Mouse (Mus musculus): ENCODE measurements around the gene Trappc5.

The Trappc5 gene

DNA sequence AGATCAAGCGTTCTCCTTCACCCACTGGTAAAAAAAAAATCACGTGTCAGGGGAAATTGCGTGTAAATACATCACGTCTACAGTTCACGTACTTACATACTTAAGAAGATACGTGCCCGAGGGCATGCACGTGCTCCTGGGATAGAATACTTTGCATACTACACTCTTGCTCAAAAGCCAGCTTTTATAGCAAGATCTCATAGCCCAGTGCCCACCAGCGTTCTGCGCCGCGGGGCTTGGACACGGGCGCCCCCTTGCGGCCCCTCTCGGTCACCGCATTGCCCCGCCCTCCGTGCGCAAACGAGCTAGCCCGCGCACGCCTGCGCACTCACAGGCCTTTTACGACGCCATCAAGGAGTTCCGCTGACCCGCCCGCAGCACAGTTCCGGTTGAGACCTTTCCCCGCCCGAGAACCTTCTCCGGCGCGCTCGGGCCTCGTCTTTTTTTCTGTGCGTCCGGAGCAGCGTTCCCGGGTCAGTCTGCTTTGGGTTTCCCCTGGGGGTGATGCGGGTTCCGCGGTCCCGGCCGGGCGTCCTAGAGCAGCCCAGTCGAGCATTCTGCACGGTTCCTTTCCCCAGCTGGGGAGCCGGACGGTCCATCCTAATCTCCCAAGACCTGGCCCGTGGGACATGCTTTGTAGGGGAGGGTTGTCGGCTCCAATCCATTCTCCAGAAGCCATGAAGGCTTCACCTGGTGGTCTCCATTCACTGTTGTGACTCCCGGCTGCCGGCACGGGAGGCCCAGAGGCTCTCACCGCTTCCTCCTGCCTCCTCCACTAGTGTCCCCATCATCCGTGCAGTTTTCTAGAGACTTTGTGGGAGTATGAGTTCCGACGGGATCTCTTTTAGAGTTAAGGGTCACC is at the start of gene Trappc5:
Gene Trappc5, plus strand, starts transcription at position 169 of the 862 bp plus-strand sequence.
- peak; percentile 89 for DNase-seq (ENCODE audit: low spot score)

DNA sequence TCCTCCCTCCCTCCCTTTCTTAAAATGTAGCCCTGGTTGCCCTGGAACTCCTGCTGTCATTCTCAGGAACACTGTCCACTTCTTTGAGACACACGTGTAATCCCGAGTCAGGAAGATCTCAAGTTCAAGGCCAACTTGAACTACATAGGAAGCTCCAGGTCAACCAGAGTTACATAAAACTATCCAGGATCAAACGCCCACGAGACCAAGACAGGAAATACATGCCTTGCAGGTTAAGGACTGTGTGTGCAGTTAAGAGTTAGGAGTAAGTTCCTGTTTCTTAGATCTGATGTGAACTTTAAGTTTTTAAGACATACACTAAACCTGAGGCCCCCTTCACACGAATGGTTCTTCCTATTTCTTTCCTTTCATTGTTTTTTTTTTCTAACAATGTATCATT is 49.1 kb upstream of the Trappc5 start:
- no peak for DNase-seq (ENCODE audit: low spot score)

DNA sequence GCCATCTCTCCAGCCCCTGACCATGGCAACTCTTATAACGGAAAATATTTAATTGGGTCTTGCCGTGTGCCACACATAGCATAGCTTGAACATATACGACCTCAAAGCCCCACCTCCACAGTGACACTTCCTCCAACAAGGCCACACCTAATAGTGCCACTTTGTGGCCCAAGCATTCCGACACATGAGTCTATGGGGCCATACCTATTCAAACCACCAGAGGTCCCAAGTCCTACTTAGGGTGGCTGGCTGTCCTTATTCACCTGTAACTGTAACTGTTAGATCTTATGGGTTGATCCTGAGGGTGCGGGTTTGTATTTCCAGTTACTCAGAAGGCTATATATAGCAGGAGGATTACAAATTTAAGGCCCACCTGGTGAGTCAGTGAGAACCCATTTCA is 48.1 kb upstream of the Trappc5 start:
- no peak for DNase-seq (ENCODE audit: low spot score)

DNA sequence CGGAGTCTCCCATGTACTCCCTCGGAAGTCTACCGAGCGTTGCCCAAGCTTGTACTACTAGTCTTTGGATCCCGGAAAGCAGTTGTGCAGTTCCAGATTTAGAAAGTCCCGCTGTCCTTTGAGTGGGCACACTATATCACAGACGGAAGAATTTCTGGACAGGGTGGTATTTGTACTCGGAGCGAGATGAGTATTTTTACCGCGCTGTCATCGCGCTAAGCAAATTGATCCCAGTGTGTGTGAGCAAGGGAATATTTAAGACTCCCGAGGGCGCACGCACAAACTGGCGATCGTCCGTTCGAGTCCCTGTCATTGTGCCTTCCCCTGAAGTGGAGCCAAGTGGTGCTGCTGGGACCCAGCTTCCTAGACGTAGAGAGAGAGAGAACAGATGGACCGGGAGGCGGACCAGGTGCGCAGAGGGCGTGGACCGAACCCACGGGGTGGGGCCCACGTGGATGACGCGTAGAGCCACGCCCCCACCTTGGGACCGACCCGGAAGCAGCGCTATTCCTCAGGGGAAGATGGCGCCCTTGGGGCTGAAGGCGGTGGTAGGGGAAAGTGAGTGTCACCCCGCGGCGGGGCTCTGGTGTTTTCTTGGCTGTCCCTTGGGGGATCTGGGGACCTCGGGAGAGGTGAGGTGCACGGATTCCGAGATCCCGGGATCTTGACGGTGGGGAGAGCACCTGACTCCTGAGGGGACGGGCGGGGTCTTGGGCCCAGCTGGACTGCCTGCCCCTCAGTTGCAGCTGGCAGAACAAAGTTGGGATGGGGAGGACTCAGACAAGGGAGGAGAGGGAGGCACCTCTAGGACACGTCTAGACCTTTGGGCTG is 45.2 kb upstream of the Trappc5 start, which contains the start of gene Stxbp2:
Gene Stxbp2, plus strand, starts transcription at position 309 of the 831 bp plus-strand sequence.
- DNase-seq (ENCODE audit: low spot score), result peak; percentile 61

- DNase-seq (ENCODE audit: low spot score), result no peak
Observed at GRCm38 (mm10) chr8:3631478-3631875, 44.6 kb upstream of the Trappc5 start.

DNA sequence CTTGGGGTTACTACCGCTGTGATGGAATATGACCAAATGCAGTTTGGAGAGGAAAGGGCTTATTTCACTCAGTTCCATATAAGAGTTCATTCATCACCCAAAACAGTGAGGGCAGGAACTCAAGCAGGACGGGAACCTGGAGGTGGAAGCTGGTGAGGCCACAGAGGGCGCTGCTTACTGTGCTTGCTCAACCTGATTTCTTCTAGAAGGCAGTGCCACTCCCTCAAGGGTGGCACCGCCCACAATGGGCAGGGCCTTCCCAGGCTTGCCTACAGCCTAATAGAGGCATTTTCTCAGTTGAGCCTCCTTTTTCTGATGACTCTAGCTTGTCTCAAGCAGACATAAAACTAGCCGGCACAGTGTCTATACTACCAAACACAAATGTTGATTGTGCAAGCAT is 30.3 kb upstream of the Trappc5 start:
- no peak for DNase-seq (ENCODE audit: low spot score)

GRCm38 (mm10) chr8:3646824-3647531 is 29.1 kb upstream of the Trappc5 start:
- DNase-seq (ENCODE audit: low spot score), result no peak

DNA sequence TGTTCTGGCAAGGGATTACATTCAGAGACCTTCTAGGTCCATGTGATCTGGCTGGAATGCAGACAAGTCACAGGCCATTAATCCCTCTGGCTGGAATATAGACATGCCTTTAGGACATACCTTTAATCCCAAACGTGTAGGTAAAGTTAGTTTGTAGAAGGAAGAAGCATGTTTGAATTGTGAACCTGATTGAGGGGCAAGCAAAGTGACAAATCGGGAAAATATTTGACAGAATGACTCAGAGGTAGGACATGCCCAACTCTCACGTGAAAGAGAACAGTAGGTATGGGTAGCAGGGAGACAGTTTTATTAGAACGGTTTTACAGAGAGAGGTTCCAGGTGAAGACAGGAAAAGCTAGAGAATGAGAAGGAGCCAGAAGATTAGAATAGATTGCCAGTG is 28.5 kb upstream of the Trappc5 start:
- no peak for DNase-seq (ENCODE audit: low spot score)

- DNase-seq (ENCODE audit: low spot score), result no peak
Observed at GRCm38 (mm10) chr8:3648268-3648667, 27.8 kb upstream of the Trappc5 start.

DNA sequence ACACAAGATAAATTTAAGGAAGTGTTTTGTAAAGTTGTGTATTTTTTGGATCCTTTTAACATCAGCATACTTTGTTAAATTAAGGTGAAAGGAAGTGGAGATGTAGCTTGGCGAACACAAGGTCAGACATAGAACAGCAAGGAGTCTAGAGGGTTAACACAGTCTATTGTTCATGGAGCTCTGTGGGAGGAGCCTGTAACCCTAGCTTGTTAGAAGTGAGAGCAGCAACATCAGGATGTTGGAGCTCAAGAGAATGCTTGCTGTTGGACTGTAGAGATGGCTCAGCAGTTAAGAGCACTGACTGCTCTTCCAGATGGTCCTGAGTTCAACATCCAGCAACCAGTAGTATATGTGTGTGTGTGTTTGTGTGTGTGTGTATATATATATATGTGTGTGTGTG is 27.1 kb upstream of the Trappc5 start:
- DNase-seq (ENCODE audit: low spot score), result no peak

DNA sequence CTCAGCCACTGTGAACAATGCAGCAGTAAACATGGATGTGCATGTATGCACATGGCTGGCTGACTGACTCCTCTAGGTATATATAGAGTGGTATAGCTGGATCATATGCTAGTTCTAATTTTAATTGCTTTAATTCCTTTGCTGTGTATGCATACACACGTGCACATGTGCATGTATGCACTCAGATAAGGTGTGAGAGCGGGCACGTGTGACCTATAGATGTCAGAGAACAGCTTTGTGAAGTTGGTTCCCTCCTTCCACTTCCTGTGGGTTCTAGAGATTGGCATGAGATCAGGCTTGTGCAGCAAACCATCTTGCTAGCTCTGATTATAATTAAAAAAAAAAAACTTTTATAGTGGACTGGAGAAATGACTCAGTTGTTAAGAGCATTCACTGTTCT is 23.3 kb upstream of the Trappc5 start:
- no peak for DNase-seq (ENCODE audit: low spot score)

- no peak for DNase-seq (ENCODE audit: low spot score)
Observed at GRCm38 (mm10) chr8:3654726-3655508, 21.2 kb upstream of the Trappc5 start.

DNA sequence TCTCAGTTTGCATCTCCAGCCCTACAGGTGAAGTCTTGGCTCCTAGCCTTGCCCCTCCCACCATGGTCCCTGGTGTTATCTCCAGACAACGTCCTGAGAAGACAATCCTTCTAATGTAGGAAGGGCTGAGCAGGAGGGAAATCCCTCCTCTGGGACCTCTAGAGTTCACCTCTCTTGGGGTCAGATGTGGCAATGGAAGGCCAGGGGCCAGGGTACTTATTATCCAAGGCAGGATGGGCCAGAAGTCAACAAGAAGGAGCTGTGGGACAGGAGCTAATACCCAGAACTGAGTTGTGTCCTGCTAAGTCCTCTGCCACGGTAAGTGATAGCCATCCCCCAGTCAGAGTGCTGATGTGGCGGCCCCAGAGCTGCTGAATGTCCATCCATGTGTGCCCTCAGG is 20.6 kb upstream of the Trappc5 start, which contains the start of gene Retn:
Gene Retn, plus strand, starts transcription at position 245 of the 400 bp plus-strand sequence.
- no peak for DNase-seq (ENCODE audit: low spot score)

DNA sequence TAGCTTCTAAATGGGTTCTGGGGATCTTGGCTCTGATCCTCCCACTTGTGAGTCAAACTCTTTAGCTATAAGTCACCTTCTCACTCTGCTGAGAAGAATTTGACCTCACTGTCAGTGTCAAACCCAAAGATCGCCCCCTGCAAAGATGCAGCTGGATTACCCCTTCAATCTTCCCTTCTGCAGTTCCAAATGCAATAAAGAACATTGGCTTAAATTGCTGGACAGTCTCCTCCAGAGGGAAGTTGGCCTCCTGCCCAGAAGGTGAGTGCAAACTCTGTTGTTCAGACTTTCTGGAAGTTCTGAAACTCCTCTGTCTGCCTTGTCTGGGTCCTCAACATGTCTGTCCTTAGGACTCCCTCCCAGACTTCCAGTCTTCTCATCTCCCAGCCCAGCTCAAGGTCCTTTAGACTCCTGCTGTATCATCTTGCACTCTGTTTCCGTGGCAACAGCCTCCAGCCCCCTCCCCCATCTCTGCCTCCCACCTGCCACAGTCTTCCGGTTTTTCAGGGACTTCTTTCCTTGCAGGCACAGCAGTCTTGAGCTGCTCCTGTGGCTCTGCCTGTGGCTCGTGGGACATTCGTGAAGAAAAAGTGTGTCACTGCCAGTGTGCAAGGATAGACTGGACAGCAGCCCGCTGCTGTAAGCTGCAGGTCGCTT is 19.2 kb upstream of the Trappc5 start:
- DNase-seq (ENCODE audit: low spot score), result no peak

- no peak for DNase-seq (ENCODE audit: low spot score)
Observed at GRCm38 (mm10) chr8:3660889-3661288, 15.2 kb upstream of the Trappc5 start.

DNA sequence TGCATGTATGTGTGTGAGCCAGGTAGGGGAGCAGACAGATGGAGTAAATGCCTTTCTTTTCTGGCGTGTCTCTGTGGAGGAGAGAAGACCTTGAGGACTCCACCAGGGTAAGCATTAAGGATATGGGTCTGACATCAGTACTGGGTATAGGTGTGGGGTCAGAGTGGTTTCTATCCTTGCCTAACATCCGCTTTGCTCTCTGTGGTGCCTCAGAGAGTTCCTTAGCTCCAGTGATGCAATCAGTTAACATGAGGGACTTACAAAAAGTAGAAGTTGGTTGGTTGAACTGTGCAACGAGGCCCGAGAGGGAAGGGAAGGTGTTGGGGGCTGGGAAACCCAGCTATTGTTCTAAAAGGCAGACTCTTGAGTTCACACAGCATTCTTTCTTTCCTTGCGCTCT is 11.7 kb upstream of the Trappc5 start:
- no peak for DNase-seq (ENCODE audit: low spot score)

DNA sequence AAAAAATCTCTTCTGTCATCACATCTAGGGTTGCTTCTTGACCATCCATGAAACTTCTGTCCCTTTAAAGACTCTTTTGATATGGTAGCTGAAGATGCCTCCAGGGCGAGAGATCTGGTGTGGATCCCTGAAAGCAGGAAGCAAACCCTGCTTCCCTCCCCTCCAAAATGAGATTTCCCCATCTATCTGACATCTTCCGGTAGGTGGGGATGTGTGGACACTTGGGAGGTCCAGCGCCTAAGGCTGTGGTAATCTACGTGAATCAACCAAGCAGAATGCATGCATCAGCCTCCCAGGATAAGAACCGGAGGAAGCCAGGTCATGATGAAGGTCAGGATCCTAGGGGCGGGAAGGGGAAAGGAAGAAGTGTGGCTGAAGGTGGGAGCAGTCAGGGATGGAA is 10.6 kb upstream of the Trappc5 start, which contains the start of gene Mcemp1:
Gene Mcemp1, plus strand, starts transcription at position 248 of the 400 bp plus-strand sequence.
- DNase-seq (ENCODE audit: low spot score), result no peak

- DNase-seq (ENCODE audit: low spot score), result no peak
Observed at GRCm38 (mm10) chr8:3670388-3670787, 5.7 kb upstream of the Trappc5 start.

GRCm38 (mm10) chr8:3671980-3672491 is 4.1 kb upstream of the Trappc5 start, which contains the start of gene Fcor:
TSS of gene Fcor (minus strand) at chr8:3672362.
- peak; percentile 46 for DNase-seq (ENCODE audit: low spot score)

GRCm38 (mm10) chr8:3674671-3675070 is 1.4 kb upstream of the Trappc5 start:
- no peak for DNase-seq (ENCODE audit: low spot score)

Data from ovary, adult 18-20 months (tissue).